Mouse (Mus musculus) myocyte (in vitro differentiated cells): ENCODE data around the gene Kcnb1. TPM values are rescaled to one million over a fixed set of nuclear protein-coding genes. Genes with fewer than 3 reads are reported as not detected.

Experiments
- H3K27me3 ChIP-seq: one replicate; pipeline ENCODE4 v1.6.1; 2011; ENCODE audit not compliant: control insufficient read depth, insufficient read depth, insufficient read length
- H3K36me3 ChIP-seq: one replicate; pipeline ENCODE4 v1.6.1; 2011; ENCODE audit not compliant: control insufficient read depth, insufficient read depth
- H3K4me2 ChIP-seq: one replicate; pipeline ENCODE4 v1.6.1; 2011; ENCODE audit warnings: low read depth, control low read depth
- H3K4me3 ChIP-seq: one replicate; pipeline ENCODE4 v1.5.1; 2011; ENCODE audit warnings: mild to moderate bottlenecking, control low read depth, moderate library complexity
- H3K79me2 ChIP-seq: one replicate; pipeline ENCODE4 v1.6.1; 2011; ENCODE audit not compliant: control insufficient read depth, insufficient read depth
- H3ac ChIP-seq: one replicate; pipeline ENCODE4 v1.6.1; 2011; ENCODE audit not compliant: control insufficient read depth, insufficient read length
- CEBPB ChIP-seq: IDR thresholded peaks from 2 replicates; pipeline ENCODE4 v1.6.1; 2011; ENCODE audit warnings: mild to moderate bottlenecking, moderate library complexity; ENCODE audit not compliant: poor library complexity, insufficient read depth, severe bottlenecking
- E2F4 ChIP-seq: IDR thresholded peaks from one replicate; pipeline ENCODE4 v1.6.1; 2011; ENCODE audit warnings: mild to moderate bottlenecking, control low read depth, moderate library complexity; ENCODE audit not compliant: insufficient read depth
- MAX ChIP-seq: IDR thresholded peaks from one replicate; pipeline ENCODE4 v1.6.1; 2011; ENCODE audit warnings: low read depth, mild to moderate bottlenecking, control low read depth
- MYOD1 ChIP-seq, 3 experiments: IDR thresholded peaks; one replicate each; pipeline ENCODE4 v1.6.1; 2011; ENCODE audit warnings: control low read depth in 2 of 3, low read depth in 2 of 3, mild to moderate bottlenecking in 2 of 3, moderate library complexity in 1 of 3; ENCODE audit not compliant: insufficient read length in 2 of 3, control insufficient read depth in 1 of 3
- MYOG ChIP-seq, 3 experiments: IDR thresholded peaks; one replicate each; pipeline ENCODE4 v1.6.1; 2011; ENCODE audit warnings: control low read depth in 2 of 3, low read depth in 2 of 3, mild to moderate bottlenecking in 2 of 3; ENCODE audit not compliant: insufficient read length in 2 of 3, control insufficient read depth in 1 of 3, insufficient read depth in 1 of 3
- POLR2A ChIP-seq: IDR thresholded peaks from one replicate; pipeline ENCODE4 v1.6.1; 2011; ENCODE audit warnings: low read depth, mild to moderate bottlenecking, control low read depth, moderate library complexity; ENCODE audit not compliant: insufficient read length
- POLR2AphosphoS2 ChIP-seq: IDR thresholded peaks from one replicate; pipeline ENCODE4 v1.6.1; 2011; ENCODE audit warnings: low read depth, control low read depth; ENCODE audit not compliant: insufficient read length
- REST ChIP-seq: IDR thresholded peaks from one replicate; pipeline ENCODE4 v1.6.1; 2011; ENCODE audit warnings: mild to moderate bottlenecking, control low read depth, moderate library complexity; ENCODE audit not compliant: insufficient read depth, insufficient read length
- SRF ChIP-seq: IDR thresholded peaks from one replicate; pipeline ENCODE4 v1.6.1; 2011; ENCODE audit warnings: low read depth; ENCODE audit not compliant: control insufficient read depth, insufficient read length
- TCF12 ChIP-seq: IDR thresholded peaks from one replicate; pipeline ENCODE4 v1.6.1; 2011; ENCODE audit warnings: mild to moderate bottlenecking, control low read depth; ENCODE audit not compliant: poor library complexity, insufficient read depth, severe bottlenecking
- TCF3 ChIP-seq: IDR thresholded peaks from one replicate; pipeline ENCODE4 v1.6.1; 2011; ENCODE audit warnings: low read depth, control low read depth; ENCODE audit not compliant: insufficient read length
- USF1 ChIP-seq: IDR thresholded peaks from one replicate; pipeline ENCODE4 v1.6.1; 2011; ENCODE audit warnings: low read depth, mild to moderate bottlenecking, control low read depth, moderate library complexity
- polyA plus RNA-seq: library from polyadenylated mRNA; unstranded; fragments of >200 nt; fragmentation: generic; extraction: Trizol; gene quantifications from one replicate; pipeline ENCODE4 v1.2.1, GENCODE M21; 2012; ENCODE audit warnings: missing spikeins

Kcnb1 gene
- polyA plus RNA-seq, 1 experiment: 0.42 TPM

DNA sequence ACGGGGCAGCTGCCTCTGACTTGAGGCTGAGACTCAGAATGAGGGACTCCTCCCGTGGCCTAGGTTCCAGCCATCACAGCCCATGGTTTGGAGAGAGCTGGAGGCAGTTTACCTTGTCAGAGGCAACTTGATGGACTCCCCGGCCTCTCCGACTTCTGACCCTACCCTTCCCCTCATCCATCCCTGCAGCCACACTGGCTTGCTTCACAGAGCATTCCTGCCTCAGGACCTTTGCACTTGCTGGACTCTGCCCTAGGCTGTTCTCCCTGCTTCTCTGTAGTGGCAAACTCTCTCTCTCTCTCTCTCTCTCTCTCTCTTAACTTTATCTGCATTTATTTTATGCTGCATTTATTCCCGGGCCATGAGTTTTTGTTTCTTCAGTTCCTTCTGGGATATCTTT, 103.1 kb downstream of the Kcnb1 start:
- Histone ChIP-seq H3K4me3 (no peak overlapping the region), H3K79me2 (no peaks in the 10 kb centered on the region), H3K4me2 (no peak overlapping the region), H3ac (no peak overlapping the region), H3K36me3 (no peaks in the 10 kb centered on the region), H3K27me3 (no peaks in the 10 kb centered on the region)
- TF ChIP-seq REST (no peak), USF1 (no peak), TCF3 (no peak), MAX (no peak), POLR2AphosphoS2 (no peak)

DNA sequence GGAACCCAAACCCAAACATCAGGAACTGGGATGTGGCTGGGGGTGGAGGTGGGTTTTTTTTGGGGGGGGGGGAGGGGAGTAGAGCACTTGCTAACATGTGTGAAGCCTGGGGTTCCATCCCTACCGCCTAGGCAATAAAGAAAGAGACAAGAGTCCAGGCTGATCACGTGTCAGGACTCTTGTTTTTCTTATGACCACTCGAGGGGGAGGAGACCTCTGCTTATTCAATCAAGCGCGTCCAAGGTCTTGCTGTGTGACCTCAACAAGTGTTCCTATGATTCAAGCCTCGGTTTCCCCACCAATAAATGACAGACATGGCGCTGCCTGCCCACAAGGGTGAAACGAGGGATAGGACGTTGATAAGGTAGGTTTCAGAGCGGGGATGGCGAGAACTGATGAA, 103.9 kb downstream of the Kcnb1 start:
- no peak for TF ChIP-seq TCF12
- H3K4me3 ChIP-seq: no peak overlapping the region
- no peaks in the 10 kb centered on the region for H3K27me3 ChIP-seq
- no peak overlapping the region for H3K4me2 ChIP-seq
- no peaks in the 10 kb centered on the region for H3K36me3 ChIP-seq
- H3ac ChIP-seq: no peak overlapping the region
- no peaks in the 10 kb centered on the region for H3K79me2 ChIP-seq

DNA sequence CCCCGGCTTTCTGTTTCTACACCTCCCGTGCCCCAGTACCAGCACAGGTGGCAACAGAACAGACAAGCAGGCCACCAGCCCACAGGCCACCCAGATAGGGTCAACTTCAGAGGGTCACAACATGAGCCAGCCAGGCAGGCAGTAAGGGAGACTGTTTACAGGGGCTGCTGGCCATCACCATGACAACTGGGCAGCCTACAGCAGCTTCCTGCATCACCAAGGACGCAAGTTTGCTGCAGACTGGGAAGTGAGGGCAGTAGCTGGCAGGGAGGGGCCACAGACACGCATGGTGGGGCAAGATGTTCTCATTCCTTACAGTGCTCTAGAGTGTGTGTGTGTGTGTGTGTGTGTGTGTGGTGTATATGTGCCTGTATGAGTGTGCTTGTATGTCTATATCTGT, 108.3 kb downstream of the Kcnb1 start:
- H3K4me2 ChIP-seq: no peak overlapping the region
- H3ac ChIP-seq: no peak overlapping the region
- no peaks in the 10 kb centered on the region for H3K36me3 ChIP-seq
- H3K27me3 ChIP-seq: no peaks in the 10 kb centered on the region
- H3K79me2 ChIP-seq: no peaks in the 10 kb centered on the region
- no peak for TF ChIP-seq MYOG (IDR thresholded peaks at IDR 0.05; ENCODE audit: control insufficient read depth in 1 of 3, insufficient read depth in 1 of 3, insufficient read length in 2 of 3, low read depth in 2 of 3)
- TF ChIP-seq TCF12: no peak
- no peak for TF ChIP-seq TCF3
- TF ChIP-seq POLR2A: no peak
- TF ChIP-seq POLR2AphosphoS2: no peak
- TF ChIP-seq REST: no peak
- TF ChIP-seq SRF: no peak
- TF ChIP-seq MAX: no peak
- no peak for TF ChIP-seq MYOD1 (IDR thresholded peaks at IDR 0.05; ENCODE audit: control insufficient read depth in 1 of 3, insufficient read length in 2 of 3, low read depth in 2 of 3)
- no peak for TF ChIP-seq USF1
- no peak overlapping the region for H3K4me3 ChIP-seq

DNA sequence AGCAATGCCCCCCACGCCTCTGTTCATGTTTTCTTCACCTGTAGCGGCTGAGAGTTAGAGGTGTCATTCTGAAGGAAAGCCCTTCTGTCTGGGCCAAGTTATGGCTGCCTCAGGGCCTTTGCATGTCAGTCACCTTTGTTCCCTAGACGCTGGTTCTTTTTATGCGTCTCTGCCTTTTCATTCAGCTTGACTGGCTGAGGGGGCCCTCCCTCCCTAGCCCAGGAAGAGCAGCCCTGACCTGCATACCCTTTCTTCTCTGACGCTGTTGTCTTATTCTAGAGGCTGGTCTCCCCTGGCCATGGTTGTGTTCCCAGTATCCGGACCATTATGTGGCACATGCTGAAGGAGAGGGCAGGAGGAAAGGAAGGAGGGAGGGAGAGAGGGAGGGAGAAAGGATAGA, 108.8 kb downstream of the Kcnb1 start:
- no peaks in the 10 kb centered on the region for H3K36me3 ChIP-seq
- no peak overlapping the region for H3ac ChIP-seq
- H3K4me3 ChIP-seq: no peak overlapping the region
- H3K4me2 ChIP-seq: no peak overlapping the region
- TF ChIP-seq MAX (no peak), MYOD1 (IDR thresholded peaks at IDR 0.05; ENCODE audit: control insufficient read depth in 1 of 3, insufficient read length in 2 of 3, low read depth in 2 of 3) (no peak), E2F4 (no peak), TCF3 (no peak), REST (no peak), POLR2AphosphoS2 (no peak), POLR2A (no peak), CEBPB (no peak), USF1 (no peak), SRF (no peak), TCF12 (no peak), MYOG (IDR thresholded peaks at IDR 0.05; ENCODE audit: control insufficient read depth in 1 of 3, insufficient read depth in 1 of 3, insufficient read length in 2 of 3, low read depth in 2 of 3) (no peak)
- no peaks in the 10 kb centered on the region for H3K27me3 ChIP-seq
- no peaks in the 10 kb centered on the region for H3K79me2 ChIP-seq

DNA sequence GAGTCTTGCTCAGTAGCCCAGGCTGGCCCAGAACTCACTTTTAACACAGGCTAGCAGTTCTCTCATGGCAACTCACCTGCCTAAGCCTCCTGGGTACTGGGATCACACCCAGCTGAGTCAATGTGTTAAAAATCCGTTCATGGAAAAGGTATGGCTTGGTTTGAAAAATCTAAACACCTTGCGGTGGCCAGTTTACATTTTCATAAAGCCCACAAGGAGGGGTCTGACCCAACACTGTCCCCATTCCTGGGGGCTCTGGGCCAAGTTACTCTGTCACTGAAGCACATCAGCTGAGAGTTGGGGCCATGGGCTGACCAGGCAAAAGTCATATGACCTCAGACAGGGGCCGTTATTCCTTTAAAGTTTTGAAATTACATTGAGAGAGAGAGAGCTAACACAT, 109.6 kb downstream of the Kcnb1 start:
- no peaks in the 10 kb centered on the region for H3K36me3 ChIP-seq
- no peak overlapping the region for H3ac ChIP-seq
- H3K27me3 ChIP-seq: no peaks in the 10 kb centered on the region
- H3K79me2 ChIP-seq: no peaks in the 10 kb centered on the region
- no peak overlapping the region for H3K4me3 ChIP-seq
- peak overlapping the region; percentile 84 for H3K4me2 ChIP-seq
- TF ChIP-seq POLR2A (no peak), E2F4 (no peak), MYOD1 (IDR thresholded peaks at IDR 0.05; ENCODE audit: control insufficient read depth in 1 of 3, insufficient read length in 2 of 3, low read depth in 2 of 3) (no peak), POLR2AphosphoS2 (no peak), CEBPB (no peak), TCF12 (no peak), REST (no peak), SRF (no peak), MYOG (IDR thresholded peaks at IDR 0.05; ENCODE audit: control insufficient read depth in 1 of 3, insufficient read depth in 1 of 3, insufficient read length in 2 of 3, low read depth in 2 of 3) (no peak), MAX (no peak), TCF3 (no peak), USF1 (no peak)
